Mouse (Mus musculus) olfactory bulb, adult 2 months (tissue): ENCODE measurements around the gene Drg1.

Experiments
- CTCF ChIP-seq: fragments of 200-500 bp; IDR thresholded peaks from 2 replicates; pipeline ENCODE4 v1.5.1; 2012; ENCODE audit warnings: low read depth, mild to moderate bottlenecking, low read length, moderate library complexity; ENCODE audit not compliant: insufficient read depth
- POLR2A ChIP-seq: fragments of 200-500 bp; IDR thresholded peaks from 2 replicates; pipeline ENCODE4 v1.6.1; 2012; ENCODE audit warnings: mild to moderate bottlenecking, low read depth, low read length, moderate library complexity; ENCODE audit not compliant: insufficient read depth

- TF ChIP-seq POLR2A: no peak
- TF ChIP-seq CTCF: no peak
These were observed 59.4 kb downstream of the Drg1 start for GRCm38 (mm10) chr11:3206783-3207182.
